Mouse (Mus musculus): ENCODE measurements around the gene Camta1. TPM values are rescaled to one million over a fixed set of nuclear protein-coding genes. Genes with fewer than 3 reads are reported as not detected.

Camta1 gene
- polyA plus RNA-seq, 1 experiment from 2014 or later: 86.8 TPM

- 82% methylated on average over 12 of the region's 12 CpGs for WGBS
Measured at GRCm38 (mm10) chr4:151690041-151690440, 171.6 kb downstream of the Camta1 start.

DNA sequence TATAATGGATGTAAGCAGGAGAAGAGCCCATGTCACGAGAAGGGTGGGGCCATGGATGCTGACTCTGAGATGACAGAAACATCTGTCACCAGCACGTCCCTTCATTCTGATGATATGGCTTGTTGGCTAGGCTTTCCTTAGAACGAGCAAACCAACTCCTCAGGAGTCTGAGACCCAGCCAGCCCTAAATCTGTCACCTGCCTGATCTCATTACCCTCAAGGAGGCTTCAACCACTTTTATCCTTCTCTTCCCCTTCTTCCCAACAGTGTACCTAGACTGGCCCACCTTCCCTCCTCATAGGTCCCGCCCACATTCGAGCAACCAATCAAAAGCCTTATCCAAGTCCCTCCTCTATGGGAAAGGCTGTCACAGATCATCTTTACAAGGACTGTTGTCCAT is 173.5 kb downstream of the Camta1 start:
- no peak overlapping the region for H3K4me3 ChIP-seq (ENCODE audit: low read depth, low read length)
- H3K27me3 ChIP-seq (ENCODE audit: control insufficient read depth, insufficient read depth, low read length): no peaks in the 10 kb centered on the region
- WGBS: 91% methylated on average over 5 of the region's 5 CpGs
- H3K9me3 ChIP-seq (ENCODE audit: control insufficient read depth, low read depth, low read length): no peaks in the 10 kb centered on the region
- ATAC-seq (ENCODE audit: insufficient number of reproducible peaks, insufficient read depth, low FRiP score, low read depth): no peak
- no peak overlapping the region for H3K4me2 ChIP-seq (replicated peaks; ENCODE audit: low read depth, low read length)
- H3K36me3 ChIP-seq (ENCODE audit: control insufficient read depth, insufficient read depth, low read length): no peaks in the 10 kb centered on the region
- no peaks in the 10 kb centered on the region for H3K4me1 ChIP-seq (ENCODE audit: control insufficient read depth, insufficient read depth, low read length)
- no peak overlapping the region for H3K9ac ChIP-seq (replicated peaks; ENCODE audit: low read depth, low read length)
- H3K27ac ChIP-seq (ENCODE audit: low read length): no peak overlapping the region

More at GRCm38 (mm10) chr4:151690041-151690440, 171.6 kb downstream of the Camta1 start:
- no peak overlapping the region for H3K4me3 ChIP-seq (ENCODE audit: low read depth, low read length)
- H3K36me3 ChIP-seq (ENCODE audit: control insufficient read depth, insufficient read depth, low read length): no peaks in the 10 kb centered on the region
- no peak overlapping the region for H3K9ac ChIP-seq (replicated peaks; ENCODE audit: low read depth, low read length)
- no peak for ATAC-seq (ENCODE audit: insufficient number of reproducible peaks, insufficient read depth, low FRiP score, low read depth)
- H3K27me3 ChIP-seq (ENCODE audit: control insufficient read depth, insufficient read depth, low read length): no peaks in the 10 kb centered on the region
- H3K9me3 ChIP-seq (ENCODE audit: control insufficient read depth, low read depth, low read length): no peaks in the 10 kb centered on the region
- no peak overlapping the region for H3K27ac ChIP-seq (ENCODE audit: low read length)
- H3K4me2 ChIP-seq (replicated peaks; ENCODE audit: low read depth, low read length): no peak overlapping the region
- H3K4me1 ChIP-seq (ENCODE audit: control insufficient read depth, insufficient read depth, low read length): no peaks in the 10 kb centered on the region

DNA sequence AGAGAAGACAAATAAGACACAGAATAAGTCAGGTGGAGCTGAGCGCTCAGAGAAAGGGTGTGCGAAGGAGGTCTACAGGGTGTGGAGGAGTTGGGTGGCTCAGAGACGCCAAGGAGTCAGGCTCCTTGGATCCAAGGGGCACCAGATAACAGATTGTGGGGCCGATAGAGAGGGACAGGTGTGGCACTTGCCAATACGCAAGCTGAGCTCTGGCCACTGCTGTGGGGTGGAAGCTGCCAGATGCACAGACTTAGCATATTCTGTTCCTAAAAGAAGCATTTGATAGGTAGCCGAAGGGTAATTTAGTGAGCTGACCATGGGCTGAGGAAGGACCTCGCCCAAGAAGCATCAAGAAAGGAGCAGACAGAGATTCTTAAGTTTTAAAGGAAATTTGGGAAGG is 177.1 kb downstream of the Camta1 start:
- Histone ChIP-seq H3K9me3 (ENCODE audit: control insufficient read depth, low read depth, low read length) (no peaks in the 10 kb centered on the region), H3K4me1 (ENCODE audit: control insufficient read depth, insufficient read depth, low read length) (no peaks in the 10 kb centered on the region), H3K4me2 (replicated peaks; ENCODE audit: low read depth, low read length) (no peak overlapping the region), H3K27me3 (ENCODE audit: control insufficient read depth, insufficient read depth, low read length) (no peaks in the 10 kb centered on the region), H3K27ac (ENCODE audit: low read length) (no peak overlapping the region), H3K36me3 (ENCODE audit: control insufficient read depth, insufficient read depth, low read length) (no peaks in the 10 kb centered on the region), H3K9ac (replicated peaks; ENCODE audit: low read depth, low read length) (no peak overlapping the region), H3K4me3 (ENCODE audit: low read depth, low read length) (no peak overlapping the region)
- WGBS: 84% methylated on average over 7 of the region's 7 CpGs
- ATAC-seq (ENCODE audit: insufficient number of reproducible peaks, insufficient read depth, low FRiP score, low read depth): no peak

DNA sequence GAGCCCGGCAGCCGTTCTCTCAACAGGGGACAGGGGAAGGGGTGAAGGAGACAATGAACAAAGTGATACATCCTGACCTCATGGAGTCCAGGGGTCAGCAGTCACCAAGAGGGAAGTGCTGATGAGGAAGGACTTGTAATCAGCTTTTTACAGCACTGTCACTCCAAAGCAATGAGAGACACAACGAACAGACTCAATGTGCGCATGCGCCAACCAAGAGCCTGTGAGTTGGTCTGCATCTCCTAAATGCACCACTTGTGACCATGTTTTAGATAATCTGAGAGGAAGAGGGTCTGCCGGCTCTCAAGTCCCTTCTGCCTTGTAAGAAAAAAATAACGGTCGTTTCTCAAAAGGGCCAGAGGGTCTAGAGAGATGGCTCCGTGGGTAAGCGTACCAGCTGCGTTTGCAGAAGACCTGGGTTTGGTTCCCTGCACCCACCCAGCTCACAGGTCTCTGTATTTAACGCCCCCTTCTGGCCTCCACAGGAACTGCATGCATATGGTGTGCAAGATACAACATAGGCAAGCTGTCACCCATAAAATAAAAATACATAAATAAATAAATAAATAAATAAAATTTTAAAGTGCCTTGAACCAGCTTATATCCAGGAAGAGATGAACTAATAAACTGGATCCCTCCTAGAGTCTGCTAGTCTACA is 178.7 kb downstream of the Camta1 start:
- WGBS: 82% methylated on average over 12 of the region's 12 CpGs
- Histone ChIP-seq H3K27me3 (ENCODE audit: control insufficient read depth, insufficient read depth, low read length) (no peaks in the 10 kb centered on the region), H3K36me3 (ENCODE audit: control insufficient read depth, insufficient read depth, low read length) (no peaks in the 10 kb centered on the region), H3K9ac (replicated peaks; ENCODE audit: low read depth, low read length) (no peak overlapping the region), H3K9me3 (ENCODE audit: control insufficient read depth, low read depth, low read length) (no peaks in the 10 kb centered on the region), H3K27ac (ENCODE audit: low read length) (no peak overlapping the region), H3K4me2 (replicated peaks; ENCODE audit: low read depth, low read length) (no peak overlapping the region), H3K4me1 (ENCODE audit: control insufficient read depth, insufficient read depth, low read length) (no peaks in the 10 kb centered on the region), H3K4me3 (ENCODE audit: low read depth, low read length) (no peak overlapping the region)
- ATAC-seq (ENCODE audit: insufficient number of reproducible peaks, insufficient read depth, low FRiP score, low read depth): no peak

GRCm38 (mm10) chr4:151672452-151672851 is 189.2 kb downstream of the Camta1 start:
- no peaks in the 10 kb centered on the region for H3K9me3 ChIP-seq (ENCODE audit: control insufficient read depth, low read depth, low read length)
- 79% methylated on average over 13 of the region's 13 CpGs for WGBS
- no peak overlapping the region for H3K4me3 ChIP-seq (ENCODE audit: low read depth, low read length)
- H3K27ac ChIP-seq (ENCODE audit: low read length): no peak overlapping the region
- no peaks in the 10 kb centered on the region for H3K36me3 ChIP-seq (ENCODE audit: control insufficient read depth, insufficient read depth, low read length)
- H3K4me1 ChIP-seq (ENCODE audit: control insufficient read depth, insufficient read depth, low read length): no peaks in the 10 kb centered on the region
- H3K9ac ChIP-seq (replicated peaks; ENCODE audit: low read depth, low read length): no peak overlapping the region
- no peaks in the 10 kb centered on the region for H3K27me3 ChIP-seq (ENCODE audit: control insufficient read depth, insufficient read depth, low read length)
- H3K4me2 ChIP-seq (replicated peaks; ENCODE audit: low read depth, low read length): no peak overlapping the region
- ATAC-seq (ENCODE audit: insufficient number of reproducible peaks, insufficient read depth, low FRiP score, low read depth): no peak

DNA sequence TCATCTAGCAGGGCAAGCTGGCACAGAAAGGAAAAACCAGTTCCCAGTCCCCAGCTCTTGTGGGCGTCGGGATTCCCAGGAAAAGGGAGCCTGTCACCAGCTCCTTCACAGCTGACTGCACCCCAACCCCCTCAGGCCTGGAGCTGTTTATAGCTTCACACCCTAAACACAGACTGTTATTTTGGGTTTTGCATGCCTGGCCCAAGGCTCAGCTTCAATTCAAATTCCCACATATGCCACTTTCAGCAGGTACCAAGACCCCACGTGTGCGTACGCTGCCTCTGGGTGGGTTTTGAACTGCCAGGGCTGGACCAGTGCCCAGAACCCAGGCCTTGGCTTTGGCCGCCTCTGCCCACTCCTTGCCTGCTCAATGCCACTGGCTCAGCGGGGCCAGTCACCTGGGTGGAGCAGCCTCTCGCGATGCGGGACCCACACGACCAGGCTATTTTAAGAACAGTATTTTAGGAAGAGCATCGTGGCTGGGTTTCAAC is 195.2 kb downstream of the Camta1 start:
- Histone ChIP-seq H3K36me3 (ENCODE audit: control insufficient read depth, insufficient read depth, low read length) (no peaks in the 10 kb centered on the region), H3K27ac (ENCODE audit: low read length) (no peak overlapping the region), H3K4me3 (ENCODE audit: low read depth, low read length) (no peak overlapping the region), H3K4me1 (ENCODE audit: control insufficient read depth, insufficient read depth, low read length) (no peaks in the 10 kb centered on the region), H3K9ac (replicated peaks; ENCODE audit: low read depth, low read length) (no peak overlapping the region), H3K4me2 (replicated peaks; ENCODE audit: low read depth, low read length) (no peak overlapping the region), H3K9me3 (ENCODE audit: control insufficient read depth, low read depth, low read length) (no peaks in the 10 kb centered on the region), H3K27me3 (ENCODE audit: control insufficient read depth, insufficient read depth, low read length) (no peaks in the 10 kb centered on the region)
- WGBS: 81% methylated on average over 12 of the region's 12 CpGs
- no peak for ATAC-seq (ENCODE audit: insufficient number of reproducible peaks, insufficient read depth, low FRiP score, low read depth)

DNA sequence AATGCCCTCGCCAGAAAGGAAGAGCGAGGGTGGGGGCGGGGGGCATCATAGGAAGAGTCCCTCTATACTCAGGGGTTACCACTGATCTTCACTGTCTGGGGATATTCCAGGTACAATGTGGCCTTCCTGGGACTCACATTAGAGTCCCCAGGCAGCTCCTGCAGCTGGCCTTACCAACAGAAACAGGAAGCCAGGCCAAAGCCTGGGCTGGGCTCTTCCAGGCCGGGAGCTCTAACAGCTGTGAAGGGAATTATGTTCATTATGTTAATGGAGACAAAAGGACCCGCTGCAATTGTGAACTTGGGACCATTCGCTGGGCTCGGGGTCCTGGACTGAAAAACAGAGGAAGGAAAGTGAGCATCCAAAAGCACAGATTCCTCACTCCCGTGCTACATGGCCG is 200.2 kb downstream of the Camta1 start:
- H3K9ac ChIP-seq (replicated peaks; ENCODE audit: low read depth, low read length): no peak overlapping the region
- H3K4me1 ChIP-seq (ENCODE audit: control insufficient read depth, insufficient read depth, low read length): no peaks in the 10 kb centered on the region
- WGBS: 70% methylated on average over 9 of the region's 9 CpGs
- no peaks in the 10 kb centered on the region for H3K9me3 ChIP-seq (ENCODE audit: control insufficient read depth, low read depth, low read length)
- no peaks in the 10 kb centered on the region for H3K27me3 ChIP-seq (ENCODE audit: control insufficient read depth, insufficient read depth, low read length)
- no peaks in the 10 kb centered on the region for H3K36me3 ChIP-seq (ENCODE audit: control insufficient read depth, insufficient read depth, low read length)
- no peak overlapping the region for H3K4me2 ChIP-seq (replicated peaks; ENCODE audit: low read depth, low read length)
- no peak overlapping the region for H3K27ac ChIP-seq (ENCODE audit: low read length)
- ATAC-seq (ENCODE audit: insufficient number of reproducible peaks, insufficient read depth, low FRiP score, low read depth): no peak
- H3K4me3 ChIP-seq (ENCODE audit: low read depth, low read length): no peak overlapping the region

GRCm38 (mm10) chr4:151656427-151656826 is 205.2 kb downstream of the Camta1 start:
- no peak for ATAC-seq (ENCODE audit: insufficient number of reproducible peaks, insufficient read depth, low FRiP score, low read depth)
- WGBS: 41% methylated on average over 10 of the region's 10 CpGs
- Histone ChIP-seq H3K36me3 (ENCODE audit: control insufficient read depth, insufficient read depth, low read length) (no peaks in the 10 kb centered on the region), H3K27ac (ENCODE audit: low read length) (no peak overlapping the region), H3K27me3 (ENCODE audit: control insufficient read depth, insufficient read depth, low read length) (no peaks in the 10 kb centered on the region), H3K9ac (replicated peaks; ENCODE audit: low read depth, low read length) (no peak overlapping the region), H3K4me3 (ENCODE audit: low read depth, low read length) (no peak overlapping the region), H3K4me2 (replicated peaks; ENCODE audit: low read depth, low read length) (no peak overlapping the region), H3K4me1 (ENCODE audit: control insufficient read depth, insufficient read depth, low read length) (0 out of 2 replicates have a peak, but pooled peaks cover 5% of the 10 kb centered on the region), H3K9me3 (ENCODE audit: control insufficient read depth, low read depth, low read length) (no peaks in the 10 kb centered on the region)

All from stomach, embryonic 14.5 days (tissue).